Mouse (Mus musculus): Measurements from ENCODE around the gene Itpa. TPM values are rescaled to one million over a fixed set of nuclear protein-coding genes. Genes with fewer than 3 reads are reported as not detected.
A peak's percentile ranks its signal among the peaks of the same experiment; 100 is the strongest.

The Itpa gene
- polyA plus RNA-seq, 1 experiment = 95.9 TPM

DNA sequence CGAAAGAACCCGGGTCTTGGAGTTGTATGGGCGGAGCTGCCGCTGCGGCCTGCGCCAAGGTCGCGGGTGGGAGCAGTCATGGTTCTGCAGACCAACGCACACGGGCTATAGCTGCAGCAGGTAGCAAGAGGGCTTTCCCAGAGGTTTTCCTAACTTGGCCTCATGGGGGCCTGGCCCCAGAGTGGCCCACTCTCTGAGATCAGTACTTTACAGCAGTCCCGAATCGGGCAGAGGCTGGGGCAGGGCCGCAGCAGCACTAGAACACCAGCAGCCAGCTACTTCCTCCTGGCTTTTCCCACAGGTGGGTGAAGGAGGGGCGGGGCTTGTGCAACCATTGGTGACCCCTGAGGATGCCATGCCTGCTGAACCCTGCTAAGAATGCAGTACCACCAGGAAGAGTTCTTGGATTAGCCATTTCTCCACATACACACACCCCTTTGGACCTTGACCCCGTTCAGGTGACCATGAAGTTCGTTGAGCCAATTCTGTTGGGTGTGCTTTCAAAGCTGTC is 29.3 kb upstream of the Itpa start:
- Histone ChIP-seq H3K4me3 (ENCODE audit: insufficient read depth, poor library complexity, severe bottlenecking) (no peak overlapping the region), H3K36me3 (ENCODE audit: control insufficient read depth, insufficient read depth) (no peaks in the 10 kb centered on the region), H3K79me2 (ENCODE audit: control insufficient read depth, insufficient read depth) (no peaks in the 10 kb centered on the region), H3K27me3 (ENCODE audit: control insufficient read depth, insufficient read depth, insufficient read length) (no peaks in the 10 kb centered on the region), H3K79me3 (ENCODE audit: low read depth) (no peaks in the 10 kb centered on the region), H3ac (ENCODE audit: control insufficient read depth, insufficient read length, low read depth) (no peak overlapping the region)
- TF ChIP-seq USF1 (IDR thresholded peaks at IDR 0.05; ENCODE audit: low read depth) = no peak
- no peak for TF ChIP-seq MAX (IDR thresholded peaks at IDR 0.05)
- no peak for TF ChIP-seq CTCF (IDR thresholded peaks at IDR 0.05; ENCODE audit: control insufficient read depth, insufficient read depth, insufficient read length)
- TF ChIP-seq CEBPB (IDR thresholded peaks at IDR 0.05; ENCODE audit: low read depth) = no peak
- TF ChIP-seq FOSL1 (IDR thresholded peaks at IDR 0.05; ENCODE audit: insufficient read depth, low read length, poor library complexity, severe bottlenecking) = no peak
- no peak for TF ChIP-seq MYOG (IDR thresholded peaks at IDR 0.05; ENCODE audit: control insufficient read depth, extremely low read depth, insufficient read length)
- TF ChIP-seq MYOD1 (IDR thresholded peaks at IDR 0.05; ENCODE audit: control insufficient read depth, insufficient read length, low read depth) = no peak

DNA sequence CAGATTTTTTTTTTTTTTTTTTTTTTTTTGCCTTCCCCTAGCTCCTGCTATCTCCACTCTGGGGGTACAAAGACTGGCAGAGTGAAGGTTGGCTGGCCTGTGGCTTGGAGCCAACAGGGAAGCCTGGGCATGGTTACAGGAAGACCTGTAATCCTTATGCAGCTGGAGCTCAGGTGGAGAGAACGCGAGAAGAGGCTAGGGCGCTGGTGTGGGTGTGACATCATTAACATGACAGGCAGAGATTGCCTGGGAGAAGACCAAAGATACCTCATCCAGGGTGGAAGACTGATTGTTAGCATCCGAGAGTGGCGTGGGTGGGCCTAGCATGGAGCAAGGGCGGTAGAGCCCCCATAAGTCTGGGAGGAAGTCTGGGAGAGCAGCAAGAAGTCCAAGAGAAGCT is 28.1 kb upstream of the Itpa start:
- Histone ChIP-seq H3K4me3 (ENCODE audit: insufficient read depth, poor library complexity, severe bottlenecking) (no peak overlapping the region), H3K36me3 (ENCODE audit: control insufficient read depth, insufficient read depth) (no peaks in the 10 kb centered on the region), H3K79me2 (ENCODE audit: control insufficient read depth, insufficient read depth) (no peaks in the 10 kb centered on the region), H3ac (ENCODE audit: control insufficient read depth, insufficient read length, low read depth) (no peak overlapping the region), H3K79me3 (ENCODE audit: low read depth) (no peaks in the 10 kb centered on the region), H3K27me3 (ENCODE audit: control insufficient read depth, insufficient read depth, insufficient read length) (no peaks in the 10 kb centered on the region)
- TF ChIP-seq CTCF (IDR thresholded peaks at IDR 0.05; ENCODE audit: control insufficient read depth, insufficient read depth, insufficient read length) (no peak), FOSL1 (IDR thresholded peaks at IDR 0.05; ENCODE audit: insufficient read depth, low read length, poor library complexity, severe bottlenecking) (no peak), CEBPB (IDR thresholded peaks at IDR 0.05; ENCODE audit: low read depth) (no peak)

DNA sequence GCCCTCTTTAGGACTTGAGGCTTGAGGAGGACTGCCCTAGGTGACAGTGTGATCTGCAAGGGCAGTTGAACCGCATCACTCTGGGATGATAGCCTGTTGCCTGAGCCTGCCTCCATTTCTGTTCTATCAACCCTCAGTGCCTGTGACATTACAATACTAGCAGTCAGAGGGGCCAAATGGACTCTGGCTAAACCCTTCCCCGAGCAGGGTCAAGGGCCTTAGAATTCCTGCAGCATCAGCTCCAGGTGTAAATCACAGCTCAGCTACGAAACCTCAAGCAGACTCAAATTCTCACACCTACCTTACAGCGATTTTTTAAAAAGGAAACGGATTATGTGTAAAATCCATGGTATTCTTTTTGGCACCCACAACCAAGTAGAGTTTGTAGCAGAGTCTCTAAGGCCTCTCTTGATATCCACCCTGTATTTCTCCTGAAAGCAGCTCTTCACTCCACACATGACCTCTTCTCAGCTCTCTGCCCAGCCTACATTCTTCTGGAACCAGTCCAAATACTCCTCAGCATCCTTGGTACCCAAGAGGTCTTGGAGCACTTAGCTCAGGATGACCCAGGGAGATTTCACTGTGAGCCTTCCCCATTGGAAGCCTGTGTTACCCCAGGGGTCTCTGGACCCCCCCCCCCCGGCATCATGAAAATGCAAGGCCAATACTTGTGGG is 25.9 kb upstream of the Itpa start:
- no peaks in the 10 kb centered on the region for H3K79me2 ChIP-seq (ENCODE audit: control insufficient read depth, insufficient read depth)
- H3K79me3 ChIP-seq (ENCODE audit: low read depth) = no peaks in the 10 kb centered on the region
- H3K4me3 ChIP-seq (ENCODE audit: insufficient read depth, poor library complexity, severe bottlenecking) = no peak overlapping the region
- no peak for TF ChIP-seq MYOD1 (IDR thresholded peaks at IDR 0.05; ENCODE audit: control insufficient read depth, insufficient read length, low read depth)
- TF ChIP-seq CEBPB (IDR thresholded peaks at IDR 0.05; ENCODE audit: low read depth) = no peak
- TF ChIP-seq MAX (IDR thresholded peaks at IDR 0.05) = no peak
- TF ChIP-seq FOSL1 (IDR thresholded peaks at IDR 0.05; ENCODE audit: insufficient read depth, low read length, poor library complexity, severe bottlenecking) = no peak
- TF ChIP-seq MYOG (IDR thresholded peaks at IDR 0.05; ENCODE audit: control insufficient read depth, extremely low read depth, insufficient read length) = no peak
- TF ChIP-seq CTCF (IDR thresholded peaks at IDR 0.05; ENCODE audit: control insufficient read depth, insufficient read depth, insufficient read length) = no peak
- TF ChIP-seq USF1 (IDR thresholded peaks at IDR 0.05; ENCODE audit: low read depth) = no peak
- H3K36me3 ChIP-seq (ENCODE audit: control insufficient read depth, insufficient read depth) = no peaks in the 10 kb centered on the region
- H3K27me3 ChIP-seq (ENCODE audit: control insufficient read depth, insufficient read depth, insufficient read length) = no peaks in the 10 kb centered on the region
- no peak overlapping the region for H3ac ChIP-seq (ENCODE audit: control insufficient read depth, insufficient read length, low read depth)

DNA sequence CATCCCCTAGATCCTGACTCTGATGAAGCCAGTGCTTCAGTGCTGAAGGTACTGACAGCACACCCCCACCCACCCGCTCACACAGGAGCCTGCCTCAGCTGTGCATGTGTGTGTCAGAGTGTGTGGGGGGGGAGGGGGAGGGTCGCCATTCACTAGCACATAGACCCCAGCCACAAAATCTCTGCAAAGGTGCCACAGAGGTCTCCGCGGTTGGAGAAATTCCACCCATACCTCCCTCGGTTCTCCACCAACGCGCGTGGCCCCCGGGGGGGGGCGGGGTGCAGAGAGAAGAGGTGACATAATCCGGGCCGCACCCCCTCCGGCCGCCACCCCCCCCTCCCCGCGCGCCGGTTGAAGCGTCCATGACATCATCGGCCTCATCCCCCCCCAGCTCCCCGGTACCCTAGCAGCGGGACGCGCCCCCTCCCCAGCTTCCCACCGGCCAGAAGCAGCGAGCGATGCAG is 25.2 kb upstream of the Itpa start:
- H3K4me3 ChIP-seq (ENCODE audit: insufficient read depth, poor library complexity, severe bottlenecking) = peak overlapping the region; percentile 43
- no peak for TF ChIP-seq MYOG (IDR thresholded peaks at IDR 0.05; ENCODE audit: control insufficient read depth, extremely low read depth, insufficient read length)
- TF ChIP-seq CEBPB (IDR thresholded peaks at IDR 0.05; ENCODE audit: low read depth) = no peak
- TF ChIP-seq MYOD1 (IDR thresholded peaks at IDR 0.05; ENCODE audit: control insufficient read depth, insufficient read length, low read depth) = no peak
- no peak for TF ChIP-seq USF1 (IDR thresholded peaks at IDR 0.05; ENCODE audit: low read depth)
- TF ChIP-seq CTCF (IDR thresholded peaks at IDR 0.05; ENCODE audit: control insufficient read depth, insufficient read depth, insufficient read length) = no peak
- TF ChIP-seq FOSL1 (IDR thresholded peaks at IDR 0.05; ENCODE audit: insufficient read depth, low read length, poor library complexity, severe bottlenecking) = no peak
- no peak for TF ChIP-seq MAX (IDR thresholded peaks at IDR 0.05)
- no peaks in the 10 kb centered on the region for H3K27me3 ChIP-seq (ENCODE audit: control insufficient read depth, insufficient read depth, insufficient read length)
- no peaks in the 10 kb centered on the region for H3K79me3 ChIP-seq (ENCODE audit: low read depth)
- H3K79me2 ChIP-seq (ENCODE audit: control insufficient read depth, insufficient read depth) = no peaks in the 10 kb centered on the region
- peak overlapping the region; percentile 68 for H3ac ChIP-seq (ENCODE audit: control insufficient read depth, insufficient read length, low read depth)
- H3K36me3 ChIP-seq (ENCODE audit: control insufficient read depth, insufficient read depth) = no peaks in the 10 kb centered on the region

DNA sequence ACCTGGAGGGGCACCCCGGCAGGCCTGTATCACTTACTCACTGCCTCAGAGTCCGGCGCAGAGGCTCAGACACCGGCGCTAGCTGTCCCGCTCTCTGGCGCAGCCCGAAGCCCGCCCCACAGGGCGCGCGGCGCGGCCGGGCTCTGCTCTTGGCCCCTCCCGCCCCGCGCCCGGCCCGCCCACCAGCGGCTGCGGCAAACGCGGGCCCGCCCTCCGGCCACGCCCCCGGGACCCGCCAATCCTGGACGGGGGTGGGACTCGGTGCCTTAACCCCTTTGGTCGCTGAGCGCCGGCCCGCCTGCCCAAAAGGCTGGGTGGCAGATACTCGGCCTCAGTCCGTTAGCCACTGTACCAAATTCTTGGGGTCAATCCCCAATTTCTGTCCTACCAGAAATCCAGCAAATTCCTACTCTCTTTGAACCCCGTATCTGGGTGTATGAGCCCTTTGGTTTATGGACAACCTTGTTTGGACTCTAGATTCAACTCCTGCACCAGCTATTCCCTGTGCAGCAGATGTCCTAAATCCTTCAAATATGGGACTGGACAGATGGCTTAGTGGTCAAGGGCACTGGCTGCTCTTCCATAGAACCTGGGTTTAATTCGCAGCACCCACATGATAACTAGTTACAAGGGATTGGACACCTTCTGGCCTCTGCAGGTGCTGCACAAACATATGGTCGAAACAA is 24.6 kb upstream of the Itpa start, which contains the start of gene Lzts3:
Lzts3 (minus strand) TSS at position 120 of the 686 bp plus-strand sequence.
- Histone ChIP-seq H3K79me2 (ENCODE audit: control insufficient read depth, insufficient read depth) (no peaks in the 10 kb centered on the region), H3K27me3 (ENCODE audit: control insufficient read depth, insufficient read depth, insufficient read length) (no peaks in the 10 kb centered on the region), H3K4me3 (ENCODE audit: insufficient read depth, poor library complexity, severe bottlenecking) (peak within 1 kb of the TSS; percentile 43), H3K79me3 (ENCODE audit: low read depth) (no peaks in the 10 kb centered on the region), H3ac (ENCODE audit: control insufficient read depth, insufficient read length, low read depth) (peak within 1 kb of the TSS; percentile 68), H3K36me3 (ENCODE audit: control insufficient read depth, insufficient read depth) (no peaks in the 10 kb centered on the region)
- no peak for TF ChIP-seq USF1 (IDR thresholded peaks at IDR 0.05; ENCODE audit: low read depth)
- TF ChIP-seq CTCF (IDR thresholded peaks at IDR 0.05; ENCODE audit: control insufficient read depth, insufficient read depth, insufficient read length) = no peak
- TF ChIP-seq MYOG (IDR thresholded peaks at IDR 0.05; ENCODE audit: control insufficient read depth, extremely low read depth, insufficient read length) = no peak
- TF ChIP-seq MYOD1 (IDR thresholded peaks at IDR 0.05; ENCODE audit: control insufficient read depth, insufficient read length, low read depth) = no peak
- TF ChIP-seq CEBPB (IDR thresholded peaks at IDR 0.05; ENCODE audit: low read depth) = no peak
- TF ChIP-seq FOSL1 (IDR thresholded peaks at IDR 0.05; ENCODE audit: insufficient read depth, low read length, poor library complexity, severe bottlenecking) = no peak
- TF ChIP-seq MAX (IDR thresholded peaks at IDR 0.05) = no peak

Data from C2C12 (cell line).